Mouse (Mus musculus): ENCODE measurements around the gene Prop1. TPM values are rescaled to one million over a fixed set of nuclear protein-coding genes. Genes with fewer than 3 reads are reported as not detected.

Gene Prop1
- not detected for polyA plus RNA-seq (2014; fragmentation: Illumina TruSeq; extraction: RNeasy Lipid Tissue Mini Kit (QIAGEN cat#74804); ENCODE audit: low read depth, low replicate concordance)

GRCm38 (mm10) chr11:50953665-50954064 is at the start of gene Prop1:
TSS of gene Prop1 (minus strand) at chr11:50953765.

GRCm38 (mm10) chr11:51003296-51003695 is 49.7 kb upstream of the Prop1 start, which contains the start of gene Olfr51:
TSS of gene Olfr51 (plus strand) at chr11:51003596.

GRCm38 (mm10) chr11:50981667-50982066 is 28.1 kb upstream of the Prop1 start, which contains the start of gene Olfr1377:
TSS of gene Olfr1377 (plus strand) at chr11:50981967.

GRCm38 (mm10) chr11:50966230-50966629 is 12.7 kb upstream of the Prop1 start, which contains the start of gene Olfr1378:
TSS of gene Olfr1378 (plus strand) at chr11:50966530.

GRCm38 (mm10) chr11:50943506-50943905 is 10.1 kb downstream of the Prop1 start, which contains the start of gene 4933414I15Rik:
TSS of gene 4933414I15Rik (minus strand) at chr11:50943765.

GRCm38 (mm10) chr11:50931451-50931866 is 22.1 kb downstream of the Prop1 start, which contains the start of gene Zfp354b:
TSS of gene Zfp354b (minus strand) at chr11:50931633.

GRCm38 (mm10) chr11:50915671-50916320 is 37.8 kb downstream of the Prop1 start, which contains the start of gene Zfp2:
TSS of gene Zfp2 (minus strand) at chr11:50916165.

Other genes with a start within 250 kb of the Prop1 start
- gene Zfp354c, start 126.0 kb downstream of the Prop1 start, polyA plus RNA-seq (2014; fragmentation: Illumina TruSeq; extraction: RNeasy Lipid Tissue Mini Kit (QIAGEN cat#74804); ENCODE audit: low read depth, low replicate concordance): 0.72 TPM
- 0.50 TPM for gene Zfp879, start 112.2 kb downstream of the Prop1 start, polyA plus RNA-seq (2014; fragmentation: Illumina TruSeq; extraction: RNeasy Lipid Tissue Mini Kit (QIAGEN cat#74804); ENCODE audit: low read depth, low replicate concordance)
- not detected for gene Grm6, start 103.1 kb downstream of the Prop1 start, polyA plus RNA-seq (2014; fragmentation: Illumina TruSeq; extraction: RNeasy Lipid Tissue Mini Kit (QIAGEN cat#74804); ENCODE audit: low read depth, low replicate concordance)
- gene Zfp454, start 66.1 kb downstream of the Prop1 start, polyA plus RNA-seq (2014; fragmentation: Illumina TruSeq; extraction: RNeasy Lipid Tissue Mini Kit (QIAGEN cat#74804); ENCODE audit: low read depth, low replicate concordance): 1.6 TPM
- 10.5 TPM for gene Zfp2, start 37.6 kb downstream of the Prop1 start, polyA plus RNA-seq (2014; fragmentation: Illumina TruSeq; extraction: RNeasy Lipid Tissue Mini Kit (QIAGEN cat#74804); ENCODE audit: low read depth, low replicate concordance)
- 4.4 TPM for gene Zfp354b, start 22.1 kb downstream of the Prop1 start, polyA plus RNA-seq (2014; fragmentation: Illumina TruSeq; extraction: RNeasy Lipid Tissue Mini Kit (QIAGEN cat#74804); ENCODE audit: low read depth, low replicate concordance)
- not detected for gene 4933414I15Rik, start 10.0 kb downstream of the Prop1 start, polyA plus RNA-seq (2014; fragmentation: Illumina TruSeq; extraction: RNeasy Lipid Tissue Mini Kit (QIAGEN cat#74804); ENCODE audit: low read depth, low replicate concordance)
- not detected for gene Olfr1378, start 12.8 kb upstream of the Prop1 start, polyA plus RNA-seq (2014; fragmentation: Illumina TruSeq; extraction: RNeasy Lipid Tissue Mini Kit (QIAGEN cat#74804); ENCODE audit: low read depth, low replicate concordance)
- gene Olfr1377, start 28.2 kb upstream of the Prop1 start, polyA plus RNA-seq (2014; fragmentation: Illumina TruSeq; extraction: RNeasy Lipid Tissue Mini Kit (QIAGEN cat#74804); ENCODE audit: low read depth, low replicate concordance): not detected
- gene Olfr51, start 49.8 kb upstream of the Prop1 start, polyA plus RNA-seq (2014; fragmentation: Illumina TruSeq; extraction: RNeasy Lipid Tissue Mini Kit (QIAGEN cat#74804); ENCODE audit: low read depth, low replicate concordance): not detected
- not detected for gene Olfr54, start 60.5 kb upstream of the Prop1 start, polyA plus RNA-seq (2014; fragmentation: Illumina TruSeq; extraction: RNeasy Lipid Tissue Mini Kit (QIAGEN cat#74804); ENCODE audit: low read depth, low replicate concordance)
- not detected for gene Olfr1375, start 94.3 kb upstream of the Prop1 start, polyA plus RNA-seq (2014; fragmentation: Illumina TruSeq; extraction: RNeasy Lipid Tissue Mini Kit (QIAGEN cat#74804); ENCODE audit: low read depth, low replicate concordance)
- gene Zfp354a, start 105.5 kb upstream of the Prop1 start, polyA plus RNA-seq (2014; fragmentation: Illumina TruSeq; extraction: RNeasy Lipid Tissue Mini Kit (QIAGEN cat#74804); ENCODE audit: low read depth, low replicate concordance): 10.1 TPM